Mouse (Mus musculus) ES-E14 (cell line): Measurements from ENCODE around the gene Ostf1. TPM values are rescaled to one million over a fixed set of nuclear protein-coding genes. Genes with fewer than 3 reads are reported as not detected.

Experiments used
- DNase-seq: peaks from one replicate; pipeline ENCODE4 v3.0.0-alpha.2; 2013; ENCODE audit warnings: low read depth, low spot score
- H3K27ac ChIP-seq: 2 replicates; pipeline ENCODE4 v1.5.1; 2012; ENCODE audit warnings: low read depth, mild to moderate bottlenecking, low read length, moderate library complexity, mixed read lengths; ENCODE audit not compliant: poor library complexity, insufficient read depth, severe bottlenecking
- H3K36me3 ChIP-seq: 2 replicates; pipeline ENCODE4 v1.6.1; 2012; ENCODE audit warnings: mild to moderate bottlenecking, low read length, moderate library complexity, mixed read lengths; ENCODE audit not compliant: control insufficient read depth, poor library complexity, insufficient read depth, severe bottlenecking
- H3K4me1 ChIP-seq, 2 experiments: fragments of 150-350 bp in 1 of 2; sonication (generic) in 1 of 2; 2 replicates each; pipeline ENCODE4 v1.6.1; 2012; ENCODE audit warnings: low read length in 2 of 2, mild to moderate bottlenecking in 1 of 2, mixed read lengths in 1 of 2; ENCODE audit not compliant: control insufficient read depth in 2 of 2, insufficient read depth in 2 of 2, poor library complexity in 1 of 2
- H3K4me3 ChIP-seq, 2 experiments: fragments of 150-350 bp in 1 of 2; sonication (generic) in 1 of 2; 2 replicates each; pipeline ENCODE4 v1.5.1; 2012; ENCODE audit warnings: low read length in 2 of 2, low read depth in 1 of 2, mild to moderate bottlenecking in 1 of 2, mixed read lengths in 1 of 2; ENCODE audit not compliant: insufficient read depth in 1 of 2, poor library complexity in 1 of 2, severe bottlenecking in 1 of 2
- H3K9ac ChIP-seq: 2 replicates; pipeline ENCODE4 v1.6.1; 2012; ENCODE audit warnings: low read depth, mild to moderate bottlenecking, low read length, mixed read lengths; ENCODE audit not compliant: poor library complexity, insufficient read depth, severe bottlenecking
- H3K9me3 ChIP-seq: fragments of 150-350 bp; sonication (generic); 2 replicates; pipeline ENCODE4 v1.6.1; 2012; ENCODE audit warnings: low read depth, mild to moderate bottlenecking, low read length; ENCODE audit not compliant: control insufficient read depth, insufficient read depth
- CHD2 ChIP-seq: IDR thresholded peaks from 2 replicates; pipeline ENCODE4 v1.6.1; 2014; ENCODE audit warnings: mild to moderate bottlenecking, low read depth, low read length, inconsistent platforms
- HCFC1 ChIP-seq: IDR thresholded peaks from 2 replicates; pipeline ENCODE4 v1.6.1; 2012; ENCODE audit warnings: low read length, inconsistent platforms, borderline replicate concordance; ENCODE audit not compliant: insufficient read depth
- MAFK ChIP-seq: IDR thresholded peaks from 2 replicates; pipeline ENCODE4 v1.6.1; 2014; ENCODE audit warnings: mild to moderate bottlenecking, low read depth, low read length, inconsistent platforms; ENCODE audit not compliant: insufficient read depth
- ZC3H11A ChIP-seq: IDR thresholded peaks from 2 replicates; pipeline ENCODE4 v1.6.1; 2012; ENCODE audit warnings: low read depth, mild to moderate bottlenecking, inconsistent platforms, low read length, borderline replicate concordance
- ZNF384 ChIP-seq: IDR thresholded peaks from 2 replicates; pipeline ENCODE4 v1.6.1; 2012; ENCODE audit warnings: low read depth, low read length, inconsistent platforms
- in situ Hi-C, 2 experiments: fragments of 600-800 bp; cut with MboI; formaldehyde crosslinking; loops; one replicate each; pipeline ENCODE4 v1.15.1; 2025; ENCODE audit warnings: low sequenced_read_pairs in 2 of 2, inconsistent platforms in 1 of 2; ENCODE audit not compliant: unreplicated experiment in 2 of 2
- total RNA-seq: library from RNA; depleted of rRNA; stranded (reverse); fragments of 300-350 nt; gene quantifications from 2 replicates; pipeline ENCODE4 v1.2.3, GENCODE M21; 2012

Gene Ostf1
- total RNA-seq, 1 experiment, result 45.5 TPM

DNA sequence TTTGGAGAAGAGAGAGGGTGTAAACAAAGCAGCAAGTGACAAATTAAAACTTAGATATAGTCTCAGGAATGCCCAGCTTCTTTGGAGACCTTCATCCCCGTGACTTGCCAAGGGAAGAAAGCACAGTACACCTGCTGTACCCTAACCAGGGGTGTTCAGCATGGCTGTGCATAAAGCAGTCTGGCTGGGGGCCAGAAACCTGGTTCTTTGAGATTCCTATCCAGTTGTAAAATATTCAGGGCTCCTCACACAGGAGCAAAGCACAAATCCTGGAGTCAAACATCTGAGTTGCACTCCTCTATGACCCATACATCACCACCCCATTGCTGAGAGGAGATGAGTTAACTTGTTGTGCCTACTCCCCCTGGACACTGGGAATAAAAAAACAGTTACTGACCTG is 2.0 kb downstream of the Ostf1 start:
- in situ Hi-C loops, result loop anchor here in 1 of 2 experiments (10.0 kb wide), 1 partner anchor 1395 kb away; no protein-coding TSS in a partner anchor
- H3K9me3 ChIP-seq, result no peaks in the 10 kb centered on the region
- H3K4me3 ChIP-seq, result no peak overlapping the region
- TF ChIP-seq ZC3H11A (no peak), HCFC1 (no peak), CHD2 (no peak), ZNF384 (no peak), MAFK (no peak)
- no peak for DNase-seq
- H3K9ac ChIP-seq, result no peak overlapping the region
- H3K27ac ChIP-seq, result no peak overlapping the region
- peaks cover 3 to 11% of the 10 kb centered on the region in 2 experiments; a peak in 3 of 4 replicates for H3K4me1 ChIP-seq
- H3K36me3 ChIP-seq, result no peaks in the 10 kb centered on the region

DNA sequence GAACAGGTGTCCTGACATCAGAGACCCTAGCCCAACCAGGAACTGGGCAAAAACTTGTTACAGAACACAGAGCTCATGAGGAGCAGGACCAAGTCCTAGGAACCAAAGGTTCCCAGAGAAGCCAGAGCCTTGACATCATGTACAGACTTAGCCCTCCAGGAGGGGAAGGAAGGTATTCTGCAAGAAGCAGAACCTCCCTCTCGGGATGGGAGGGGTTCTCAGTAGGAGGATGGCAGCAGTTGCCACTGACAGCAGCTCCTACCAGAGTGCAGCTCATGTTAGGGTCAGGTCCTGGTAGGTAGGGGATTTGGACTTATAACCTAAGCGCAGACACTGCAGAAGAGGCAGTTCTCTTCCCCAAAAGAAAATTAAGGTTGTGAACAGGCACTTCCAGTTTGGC is 7.7 kb downstream of the Ostf1 start:
- in situ Hi-C loops, result loop anchor here in 1 of 2 experiments (10.0 kb wide), 1 partner anchor 1401 kb away; no protein-coding TSS in a partner anchor
- no peaks in the 10 kb centered on the region for H3K9me3 ChIP-seq
- no peak overlapping the region for H3K9ac ChIP-seq
- peaks cover 2 to 5% of the 10 kb centered on the region in 2 experiments; a peak in 3 of 4 replicates for H3K4me1 ChIP-seq
- H3K27ac ChIP-seq, result no peak overlapping the region
- no peak for DNase-seq
- no peak overlapping the region for H3K4me3 ChIP-seq
- TF ChIP-seq CHD2, result no peak
- TF ChIP-seq MAFK, result no peak
- no peak for TF ChIP-seq HCFC1
- no peak for TF ChIP-seq ZNF384
- no peak for TF ChIP-seq ZC3H11A
- no peaks in the 10 kb centered on the region for H3K36me3 ChIP-seq

DNA sequence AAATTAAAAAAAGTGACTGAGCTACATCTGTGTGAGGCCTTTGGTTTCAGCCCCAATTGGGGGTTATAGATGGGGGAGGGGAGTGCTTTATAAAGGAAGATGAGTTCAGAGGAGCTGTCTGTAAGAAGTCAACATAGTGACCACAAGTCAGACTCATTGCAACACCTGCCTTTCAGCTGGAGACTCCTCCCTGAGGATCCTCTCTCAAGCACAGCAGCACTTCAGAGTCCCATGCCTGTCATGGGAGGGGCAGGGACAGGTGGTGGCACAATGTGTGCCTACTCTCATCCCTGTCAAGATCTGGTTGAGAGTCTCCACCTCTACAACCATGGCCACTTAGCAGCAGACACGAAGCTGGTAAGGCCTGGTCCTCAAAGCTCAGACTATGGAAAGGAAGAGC is 11.9 kb downstream of the Ostf1 start:
- no peaks in the 10 kb centered on the region for H3K9me3 ChIP-seq
- H3K4me1 ChIP-seq, result peaks cover 0 to 2% of the 10 kb centered on the region in 2 experiments; a peak in 1 of 4 replicates
- no peak overlapping the region for H3K4me3 ChIP-seq
- H3K9ac ChIP-seq, result no peak overlapping the region
- no peak for DNase-seq
- no peak for TF ChIP-seq ZC3H11A
- TF ChIP-seq HCFC1, result no peak
- TF ChIP-seq ZNF384, result no peak
- TF ChIP-seq MAFK, result no peak
- no peak for TF ChIP-seq CHD2
- in situ Hi-C loops, result loop anchor here in 1 of 2 experiments (10.0 kb wide), 1 partner anchor 1405 kb away; no protein-coding TSS in a partner anchor
- no peaks in the 10 kb centered on the region for H3K36me3 ChIP-seq
- H3K27ac ChIP-seq, result no peak overlapping the region

DNA sequence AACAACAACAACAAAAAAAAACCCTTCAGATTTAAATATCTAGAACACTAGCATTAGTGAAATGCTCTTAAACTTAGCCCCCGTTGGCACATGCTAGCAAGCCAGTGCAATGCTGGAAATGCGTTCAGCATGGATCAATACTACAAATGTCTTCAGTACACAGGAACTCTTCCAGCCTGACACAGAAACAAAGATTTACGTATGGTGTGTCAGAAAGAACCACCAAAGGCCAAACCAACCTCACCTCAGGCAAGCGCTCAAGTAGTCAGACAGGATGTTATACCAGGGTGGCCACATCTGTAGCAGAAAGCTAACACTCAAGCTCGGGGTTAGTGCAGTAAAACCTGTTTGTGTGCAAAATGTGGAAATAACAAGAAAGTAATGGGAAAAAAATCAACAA is 12.6 kb downstream of the Ostf1 start:
- H3K36me3 ChIP-seq, result no peaks in the 10 kb centered on the region
- DNase-seq, result no peak
- peaks cover 0 to 2% of the 10 kb centered on the region in 2 experiments; a peak in 1 of 4 replicates for H3K4me1 ChIP-seq
- TF ChIP-seq CHD2 (no peak), HCFC1 (no peak), ZNF384 (no peak), MAFK (no peak), ZC3H11A (no peak)
- H3K27ac ChIP-seq, result no peak overlapping the region
- H3K4me3 ChIP-seq, result no peak overlapping the region
- H3K9ac ChIP-seq, result no peak overlapping the region
- no peaks in the 10 kb centered on the region for H3K9me3 ChIP-seq
- in situ Hi-C loops, result no loop called here

DNA sequence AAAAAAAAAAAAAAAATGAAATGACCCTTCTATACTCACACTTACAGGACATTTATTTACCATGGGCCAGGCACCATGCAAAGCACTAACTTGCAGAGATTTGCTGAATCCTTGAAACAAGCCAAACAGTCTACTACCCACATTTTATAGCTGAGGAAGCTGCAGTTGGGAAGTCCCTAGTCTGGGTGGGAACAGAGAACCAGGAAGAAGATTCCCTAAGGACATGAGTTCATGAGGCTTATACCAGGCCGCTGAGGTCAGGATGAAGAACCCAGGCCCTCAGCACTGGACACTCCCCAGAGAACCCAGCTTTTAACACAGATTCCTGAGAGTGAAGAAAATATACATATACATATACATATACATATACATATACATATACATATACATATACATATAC is 14.1 kb downstream of the Ostf1 start:
- TF ChIP-seq CHD2 (no peak), ZNF384 (no peak), HCFC1 (no peak), ZC3H11A (no peak), MAFK (no peak)
- no peaks in the 10 kb centered on the region for H3K9me3 ChIP-seq
- no peak for DNase-seq
- H3K9ac ChIP-seq, result no peak overlapping the region
- H3K36me3 ChIP-seq, result no peaks in the 10 kb centered on the region
- in situ Hi-C loops, result no loop called here
- peaks cover 0 to 4% of the 10 kb centered on the region in 2 experiments; a peak in 1 of 4 replicates for H3K4me1 ChIP-seq
- no peak overlapping the region for H3K4me3 ChIP-seq
- no peak overlapping the region for H3K27ac ChIP-seq
